Mouse (Mus musculus) cerebellum, adult 11 months (tissue): ENCODE data around the gene Ccdc77.
A peak's percentile ranks its signal among the peaks of the same experiment; 100 is the strongest.
"Not testable (repeated sequence)": the region's sequence is repeated elsewhere in the genome, so short reads cannot be mapped to it uniquely, and the experiment has no call there.

Source experiments
- DNase-seq: peaks from one replicate; pipeline ENCODE4 v3.0.0; 2022

The Ccdc77 gene

DNA sequence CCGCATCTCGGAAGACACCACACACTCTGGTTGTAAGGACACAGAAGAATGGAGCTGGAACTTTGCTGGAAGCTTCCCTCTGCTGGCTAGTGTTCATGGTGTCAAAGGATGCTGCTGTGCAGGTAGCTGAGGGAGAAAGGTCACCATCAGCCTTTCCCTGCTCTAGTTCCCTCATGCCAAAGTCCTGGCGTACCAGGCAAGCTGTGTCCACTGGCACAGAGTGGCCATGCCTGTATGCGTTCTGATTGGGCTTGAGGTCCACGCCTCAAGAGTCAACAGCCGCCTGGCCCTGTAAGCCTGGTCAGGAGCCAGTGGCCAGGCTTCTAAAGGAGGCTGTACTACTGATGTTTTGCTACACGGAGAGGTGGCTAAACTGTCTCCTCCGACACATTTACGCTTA is 54.8 kb downstream of the Ccdc77 start:
- DNase-seq = no peak

DNA sequence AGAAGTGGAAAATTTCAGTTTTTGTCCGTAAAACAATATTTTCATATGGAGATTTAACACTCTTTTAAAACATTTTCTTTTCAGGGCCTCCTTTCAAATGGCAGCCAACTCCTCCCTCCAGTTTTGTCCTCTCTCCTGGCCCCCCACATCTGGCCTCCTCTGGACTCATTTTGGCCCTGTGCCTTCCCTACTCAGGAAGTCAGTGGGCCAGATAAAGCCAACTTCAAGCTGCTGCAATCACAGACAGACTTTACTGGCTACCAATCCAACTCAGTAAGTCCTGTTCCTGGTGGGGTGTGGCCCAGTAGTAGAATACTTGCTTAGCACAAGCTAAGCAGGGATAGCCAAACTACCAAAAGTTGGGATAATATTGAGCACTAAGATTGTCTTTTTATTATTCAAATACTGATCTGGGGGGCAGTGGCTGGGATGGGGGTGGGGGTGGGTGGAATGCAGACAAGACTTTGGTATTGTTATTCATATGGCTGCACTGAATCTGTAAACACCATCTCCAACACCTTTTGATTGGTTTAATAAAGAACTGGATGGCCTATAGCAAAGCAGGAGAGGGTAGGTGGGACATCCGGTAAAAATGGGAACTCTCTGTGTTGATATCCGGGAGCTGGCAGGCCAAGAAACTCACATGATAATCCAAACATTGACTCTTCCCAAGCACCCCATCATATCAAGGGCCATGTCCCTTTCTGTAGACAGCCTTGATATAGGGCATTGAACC is 57.1 kb downstream of the Ccdc77 start:
- no peak for DNase-seq

DNA sequence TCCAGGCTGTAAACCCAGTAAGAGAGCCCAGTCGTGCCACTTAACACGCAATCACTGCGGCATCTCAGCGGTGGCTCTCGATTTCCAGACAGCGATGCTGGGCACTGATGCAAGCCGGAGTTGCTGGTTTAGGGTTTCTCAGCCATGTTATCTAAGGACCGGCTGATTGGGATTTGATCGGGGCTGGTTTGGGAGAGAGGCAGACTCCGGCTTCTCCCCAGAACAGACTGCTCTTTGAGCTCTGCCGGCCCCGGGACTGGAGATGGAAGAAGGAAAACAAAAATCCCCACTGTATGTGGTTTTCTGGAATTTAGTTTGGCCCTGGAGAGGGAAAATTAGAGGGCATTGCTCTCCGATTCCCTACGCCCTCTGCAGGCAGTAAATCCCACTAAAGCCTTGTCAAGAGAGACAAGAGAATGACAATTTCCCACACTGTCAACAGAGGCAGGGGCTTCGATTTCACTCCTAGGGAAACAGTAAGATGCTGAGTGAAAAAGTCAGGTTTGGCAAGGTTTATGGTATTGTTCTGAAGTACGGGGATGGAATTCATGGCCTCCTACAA is 61.3 kb downstream of the Ccdc77 start:
- DNase-seq = no peak

DNA sequence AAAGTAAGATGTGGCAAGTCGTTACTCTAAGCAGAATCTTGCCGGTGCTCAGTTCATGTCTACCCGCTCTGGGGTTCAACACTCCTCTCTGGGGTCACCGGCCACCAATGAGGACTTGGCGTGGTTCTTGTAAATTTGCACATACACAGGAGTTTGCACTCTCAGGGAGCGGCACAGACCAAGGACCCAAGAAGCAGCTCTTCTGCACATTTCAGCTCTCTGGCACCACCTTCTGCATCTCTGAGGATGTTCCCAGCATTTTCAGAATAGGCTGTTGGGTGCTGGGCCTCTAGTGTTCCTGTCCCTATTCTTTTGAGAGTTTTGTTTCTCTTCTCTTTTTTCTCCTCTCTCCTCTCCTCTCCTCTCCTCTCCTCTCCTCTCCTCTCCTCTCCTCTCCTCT is 63.0 kb downstream of the Ccdc77 start:
- DNase-seq = no peak

DNA sequence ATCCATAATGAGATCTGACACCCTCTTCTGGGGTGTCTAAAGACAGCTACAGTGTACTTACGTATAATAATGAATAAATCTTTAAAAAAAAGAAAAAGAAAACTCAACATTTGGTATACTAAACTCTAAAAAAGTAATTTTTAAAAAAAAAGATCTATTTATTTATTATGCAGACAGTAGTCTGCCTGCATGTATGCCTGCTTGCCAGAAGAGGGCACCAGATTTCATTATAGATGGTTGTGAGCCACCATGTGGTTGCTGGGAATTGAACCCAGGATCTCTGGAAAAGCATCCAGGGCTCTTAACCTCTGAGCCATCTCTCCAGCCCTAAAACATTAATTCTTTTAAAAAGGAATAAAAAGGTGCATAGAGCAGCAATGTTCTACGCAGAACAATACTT is 67.6 kb downstream of the Ccdc77 start:
- not testable (repeated sequence) for DNase-seq

DNA sequence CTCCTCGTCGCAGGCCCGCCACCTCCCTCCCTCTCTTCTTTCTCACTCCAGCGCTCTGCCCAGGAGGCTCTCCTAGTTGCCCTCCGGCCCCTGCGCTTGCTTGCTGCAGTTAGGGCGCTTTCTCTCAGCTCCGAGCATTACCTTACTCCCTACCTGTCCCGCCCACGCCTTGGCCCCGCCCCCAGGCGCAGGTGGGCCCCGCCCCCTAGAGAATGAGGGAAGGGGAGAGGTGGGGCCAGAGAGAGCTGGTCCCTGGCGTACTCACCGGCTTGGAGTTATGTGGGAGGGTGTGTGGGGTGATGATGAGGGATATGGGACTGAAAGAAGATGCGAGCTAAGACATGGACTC is 69.4 kb downstream of the Ccdc77 start:
- DNase-seq = peak; percentile 11

DNA sequence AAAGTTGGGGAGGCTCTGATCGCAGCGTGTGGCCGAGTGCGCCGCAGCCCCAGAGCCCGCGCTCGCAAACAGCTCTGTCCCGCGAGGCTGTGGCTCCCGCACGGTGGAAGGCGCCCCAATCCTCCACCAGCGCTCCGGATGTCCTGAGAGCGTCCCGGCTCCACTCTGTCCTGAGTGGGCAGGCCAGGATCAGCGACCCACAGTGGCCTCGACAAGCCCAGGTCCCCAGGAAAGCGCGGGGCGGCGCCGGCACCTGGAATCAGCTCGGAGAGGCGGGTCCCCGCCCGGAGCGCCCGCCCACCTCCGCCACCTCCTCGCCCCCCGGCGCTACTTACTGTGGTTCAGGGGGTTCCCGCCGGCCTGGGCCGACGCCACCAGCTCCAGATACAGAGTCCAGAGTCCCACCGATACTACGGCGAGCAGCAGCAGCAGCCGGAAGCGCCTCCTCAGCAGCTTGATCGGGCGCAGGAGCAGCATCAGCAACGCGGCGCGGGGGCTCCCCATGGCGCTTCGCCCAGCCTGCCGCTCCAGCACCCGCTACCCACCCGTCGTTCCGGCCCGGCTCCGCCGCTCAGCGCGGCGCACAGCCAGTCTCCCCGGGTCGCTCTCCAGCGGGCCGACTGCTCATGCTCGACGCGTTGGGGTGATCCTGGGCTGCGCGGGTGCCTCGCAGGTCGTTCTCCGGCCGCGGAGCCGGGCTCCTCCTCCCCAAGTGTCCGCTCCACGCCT is 70.0 kb downstream of the Ccdc77 start, which contains the start of the genes D330020A13Rik and B4galnt3:
TSS of gene D330020A13Rik (plus strand) at position 309 of the 729 bp plus-strand sequence.
TSS of gene B4galnt3 (minus strand) at position 504 of the 729 bp plus-strand sequence.
- no peak for DNase-seq

DNA sequence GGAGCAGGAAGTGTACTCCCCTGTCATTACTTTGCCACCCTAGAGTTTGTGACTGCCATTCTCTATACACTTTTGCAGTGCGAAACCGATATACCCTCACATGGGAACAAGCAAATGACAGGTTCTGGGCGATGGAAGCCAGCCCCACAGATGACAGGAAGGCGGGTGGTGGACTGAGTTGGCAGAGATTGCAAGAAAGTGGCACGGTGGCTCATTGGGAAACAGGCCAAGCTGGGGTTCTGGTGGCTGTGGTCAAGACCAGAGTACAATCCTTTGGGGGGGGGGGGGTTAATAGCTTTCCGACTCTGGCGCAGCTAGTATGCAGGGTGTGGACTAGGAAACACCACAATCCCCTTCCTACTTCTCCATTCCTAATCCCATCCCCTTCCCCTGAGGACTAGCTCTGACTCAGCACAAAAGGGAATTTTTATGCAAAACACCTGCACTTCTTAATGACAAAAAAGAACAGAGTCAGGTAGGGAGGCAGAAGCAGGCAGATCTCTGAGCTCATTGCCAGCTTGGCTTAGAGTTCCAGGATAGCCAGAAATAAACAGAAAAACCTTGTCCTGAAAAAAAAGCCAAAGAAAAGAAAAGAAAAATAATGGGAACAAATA is 72.7 kb downstream of the Ccdc77 start:
- DNase-seq = no peak

DNA sequence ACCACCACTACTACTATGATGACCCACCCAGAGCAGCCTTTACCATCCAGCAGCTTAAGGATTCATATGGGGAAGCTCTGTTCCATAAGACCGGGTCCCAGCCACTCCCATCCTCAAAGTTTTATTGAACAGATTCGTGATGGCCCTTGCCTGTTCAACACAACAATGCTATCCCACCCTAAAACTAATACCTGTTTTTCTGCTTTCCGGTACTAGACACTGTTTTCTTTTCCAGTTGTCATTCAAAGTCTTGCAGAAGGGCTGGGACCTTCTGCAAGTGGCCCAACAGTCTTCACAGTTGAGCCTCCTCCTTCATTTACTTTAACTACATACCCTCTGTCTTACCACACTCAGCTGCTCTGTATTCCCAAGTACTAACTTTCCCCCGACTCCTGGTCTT is 74.7 kb downstream of the Ccdc77 start:
- no peak for DNase-seq

DNA sequence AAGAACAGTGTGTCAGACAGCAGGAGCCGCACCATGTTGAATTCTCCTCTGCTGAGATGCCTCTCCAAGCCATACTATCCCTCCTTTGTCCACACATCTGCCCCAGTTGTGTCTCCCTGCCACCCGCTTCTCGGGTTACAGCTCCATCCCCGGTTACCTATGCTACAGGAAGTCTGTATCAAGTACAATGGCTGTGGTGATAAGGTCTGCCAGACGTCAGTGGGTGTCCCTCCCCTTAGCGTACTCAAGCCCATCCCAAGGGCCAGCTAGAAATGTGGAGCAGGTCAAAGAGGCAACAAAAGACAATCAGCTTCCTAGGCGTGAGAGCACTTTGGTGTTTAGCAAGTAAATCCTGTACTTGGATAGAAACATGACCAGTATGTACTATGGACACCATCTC is 75.6 kb downstream of the Ccdc77 start:
- no peak for DNase-seq

DNA sequence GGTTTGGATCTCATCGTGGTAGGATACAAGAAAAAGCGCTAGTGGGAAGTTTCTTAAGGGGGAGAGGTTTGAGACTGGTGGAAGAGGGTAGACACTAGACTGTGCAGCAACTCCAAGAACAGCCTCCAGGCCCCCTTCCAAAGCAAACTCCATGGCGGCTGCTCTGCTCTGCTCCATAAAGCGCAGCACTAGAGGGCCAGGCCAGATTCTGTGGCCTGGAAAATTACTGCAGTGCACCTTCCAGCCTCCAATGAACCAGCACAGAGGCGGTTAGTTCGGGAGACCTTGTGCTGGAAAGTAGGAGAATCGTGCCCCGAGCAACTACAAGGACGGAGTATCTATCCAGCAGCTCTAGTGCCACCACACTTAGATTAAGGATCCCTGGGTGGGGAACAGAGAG is 76.9 kb downstream of the Ccdc77 start:
- no peak for DNase-seq

DNA sequence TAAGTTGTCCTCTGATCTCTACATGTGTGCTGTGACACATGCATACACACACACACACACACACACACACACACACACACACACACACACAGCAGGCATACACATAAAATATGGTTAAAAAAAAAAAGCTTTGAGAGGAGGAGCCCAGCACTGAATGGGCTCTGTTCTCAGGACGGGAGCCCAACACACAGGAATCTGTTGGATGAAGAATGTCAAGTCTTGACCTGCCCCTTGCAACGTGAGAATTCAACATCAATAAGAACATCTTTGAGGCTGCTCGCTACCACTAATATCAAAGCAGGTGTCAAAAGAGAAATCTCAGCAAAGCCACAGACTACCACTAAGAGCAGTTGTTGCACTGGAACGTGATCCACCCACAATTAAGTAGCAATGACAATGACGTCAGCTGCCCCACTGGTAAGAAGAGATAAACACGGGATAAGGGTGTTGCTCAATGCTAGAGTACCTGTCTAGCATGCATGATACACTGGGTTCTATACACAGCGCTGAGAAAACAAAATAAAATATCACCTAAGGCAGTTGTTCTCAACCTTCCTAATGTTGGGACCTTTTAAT is 87.2 kb downstream of the Ccdc77 start:
- no peak for DNase-seq

DNA sequence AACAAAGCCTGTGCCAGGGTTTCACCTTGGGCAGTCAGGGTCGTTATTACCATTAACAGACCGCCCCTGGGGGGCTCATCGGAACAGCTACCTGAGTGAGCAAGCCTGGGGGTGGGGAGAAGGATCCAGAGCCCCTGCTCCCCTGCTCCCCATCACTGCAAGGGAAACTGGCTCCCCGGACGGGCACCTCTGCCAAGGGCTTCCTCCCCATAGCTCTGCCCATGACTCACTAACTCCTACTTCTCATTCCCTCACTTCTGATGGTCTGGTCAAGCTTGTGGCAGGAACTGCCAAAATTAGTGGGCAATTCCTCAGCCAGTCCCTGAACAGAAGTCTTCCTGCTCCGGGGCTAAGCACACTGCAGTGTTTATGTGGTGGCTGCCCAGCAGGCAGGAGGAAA is 88.9 kb downstream of the Ccdc77 start:
- DNase-seq = no peak

DNA sequence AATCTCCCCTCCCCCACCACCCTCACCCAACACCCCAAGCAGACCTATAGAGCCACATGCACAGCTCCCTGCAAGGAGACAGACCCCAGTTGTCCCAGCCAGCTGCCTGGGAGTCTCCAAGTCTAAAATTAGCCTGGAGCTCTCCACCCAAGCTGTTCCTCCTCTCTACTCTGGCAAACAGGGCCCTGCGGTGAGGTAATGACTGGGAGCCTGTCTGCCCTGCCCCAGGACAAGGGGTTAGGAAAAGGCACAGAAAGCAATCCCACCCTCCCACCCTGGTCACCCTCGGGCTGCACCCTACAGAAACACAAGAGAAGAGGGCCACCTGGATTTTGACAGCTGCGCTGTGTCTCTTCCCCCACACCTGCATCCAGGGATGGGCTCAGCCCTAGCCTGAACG is 89.3 kb downstream of the Ccdc77 start:
- no peak for DNase-seq
